Mouse (Mus musculus): Measurements from ENCODE around the gene Cldn19.
A peak's percentile ranks its signal among the peaks of the same experiment; 100 is the strongest.
"Not testable (repeated sequence)": the region's sequence is repeated elsewhere in the genome, so short reads cannot be mapped to it uniquely, and the experiment has no call there.

Cldn19 gene

DNA sequence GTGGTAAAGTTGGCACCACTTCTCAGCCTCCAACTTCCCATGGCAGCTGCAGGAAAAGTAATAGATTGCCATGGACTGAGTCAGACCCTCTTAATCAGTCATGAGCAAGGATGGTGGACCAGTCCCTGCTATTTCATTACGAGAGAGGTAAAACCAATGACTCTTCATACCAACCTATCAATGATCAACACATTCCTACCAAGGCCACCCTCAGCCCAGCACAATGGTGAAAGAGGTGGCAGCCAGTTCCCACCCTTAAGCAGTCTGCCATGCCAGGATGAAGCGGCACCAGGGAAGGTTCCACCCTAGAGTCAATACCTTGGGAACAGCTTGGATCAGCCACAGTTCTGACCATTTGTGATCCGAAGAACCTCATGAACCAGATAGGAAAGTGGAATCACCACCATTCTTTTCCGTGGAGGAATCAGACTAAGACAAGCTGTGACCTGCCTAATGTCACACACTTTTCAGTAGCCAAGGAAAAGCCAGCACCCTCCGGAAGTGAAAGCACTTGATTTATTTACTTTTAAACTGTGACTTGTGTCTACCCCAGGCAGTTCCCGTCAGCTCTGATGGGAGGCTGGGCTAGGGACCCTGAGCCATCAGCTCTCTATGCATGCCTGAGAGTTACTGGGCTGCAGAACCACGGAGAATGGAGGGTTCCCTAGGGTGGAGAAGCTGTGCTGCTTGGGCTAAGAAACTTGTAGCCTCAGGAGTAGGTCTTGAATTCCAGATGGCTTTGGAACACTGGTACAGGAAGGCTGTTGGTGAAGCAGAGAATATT lies 3.0 kb upstream of the Cldn19 start:
- DNase-seq (ENCODE audit: low read depth, low spot score) = no peak

DNA sequence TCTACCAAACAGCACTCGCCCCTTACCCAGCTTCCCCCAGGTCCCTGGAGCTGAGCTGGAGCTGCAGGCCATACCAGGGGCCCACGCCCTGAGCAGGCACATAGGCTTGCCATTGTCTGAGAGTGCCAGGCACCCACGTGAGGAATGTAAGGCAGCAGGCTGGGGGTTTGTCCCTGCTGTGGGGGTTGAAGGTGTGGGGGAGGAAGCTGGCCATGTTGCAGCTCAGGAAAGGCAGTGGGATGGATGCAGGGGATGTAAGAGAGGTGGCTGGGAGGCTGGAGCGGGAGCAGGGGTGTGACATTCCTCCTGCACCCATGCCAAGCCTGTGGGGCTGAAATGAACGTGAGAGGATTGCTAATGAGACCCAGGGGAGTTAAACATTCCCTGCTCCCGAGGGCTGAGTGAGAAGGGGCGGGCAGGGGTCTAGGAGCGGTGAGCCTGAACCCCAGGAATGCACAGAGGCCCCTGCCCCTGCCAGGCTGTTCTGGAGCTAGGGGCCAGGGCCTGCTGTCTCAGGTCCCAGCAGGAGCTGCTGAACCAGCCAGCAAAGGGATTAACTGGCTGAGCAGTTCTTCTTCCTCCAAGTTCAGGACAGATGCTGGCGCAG lies 1.1 kb upstream of the Cldn19 start:
- no peak for DNase-seq (ENCODE audit: low read depth, low spot score)

DNA sequence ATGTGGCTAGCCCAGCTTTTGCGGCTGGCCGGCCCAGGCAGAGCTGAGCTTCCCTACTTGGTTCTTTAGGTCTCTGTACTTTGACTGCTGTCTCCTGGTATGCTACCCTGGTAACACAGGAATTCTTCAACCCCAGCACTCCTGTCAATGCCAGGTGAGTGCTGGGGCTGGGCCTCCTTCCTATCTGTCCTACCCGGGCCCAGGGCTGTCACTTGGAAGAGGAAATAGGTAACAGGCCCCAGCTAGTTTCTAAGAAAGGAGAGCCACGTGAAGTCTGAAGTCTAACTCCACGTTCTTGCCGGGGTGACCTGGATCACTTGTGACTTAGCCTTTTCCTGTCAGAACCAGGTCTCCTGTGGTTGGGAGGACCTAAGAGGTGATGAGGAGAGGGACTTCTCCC lies 1.9 kb downstream of the Cldn19 start:
- DNase-seq (ENCODE audit: low read depth, low spot score) = no peak

DNA sequence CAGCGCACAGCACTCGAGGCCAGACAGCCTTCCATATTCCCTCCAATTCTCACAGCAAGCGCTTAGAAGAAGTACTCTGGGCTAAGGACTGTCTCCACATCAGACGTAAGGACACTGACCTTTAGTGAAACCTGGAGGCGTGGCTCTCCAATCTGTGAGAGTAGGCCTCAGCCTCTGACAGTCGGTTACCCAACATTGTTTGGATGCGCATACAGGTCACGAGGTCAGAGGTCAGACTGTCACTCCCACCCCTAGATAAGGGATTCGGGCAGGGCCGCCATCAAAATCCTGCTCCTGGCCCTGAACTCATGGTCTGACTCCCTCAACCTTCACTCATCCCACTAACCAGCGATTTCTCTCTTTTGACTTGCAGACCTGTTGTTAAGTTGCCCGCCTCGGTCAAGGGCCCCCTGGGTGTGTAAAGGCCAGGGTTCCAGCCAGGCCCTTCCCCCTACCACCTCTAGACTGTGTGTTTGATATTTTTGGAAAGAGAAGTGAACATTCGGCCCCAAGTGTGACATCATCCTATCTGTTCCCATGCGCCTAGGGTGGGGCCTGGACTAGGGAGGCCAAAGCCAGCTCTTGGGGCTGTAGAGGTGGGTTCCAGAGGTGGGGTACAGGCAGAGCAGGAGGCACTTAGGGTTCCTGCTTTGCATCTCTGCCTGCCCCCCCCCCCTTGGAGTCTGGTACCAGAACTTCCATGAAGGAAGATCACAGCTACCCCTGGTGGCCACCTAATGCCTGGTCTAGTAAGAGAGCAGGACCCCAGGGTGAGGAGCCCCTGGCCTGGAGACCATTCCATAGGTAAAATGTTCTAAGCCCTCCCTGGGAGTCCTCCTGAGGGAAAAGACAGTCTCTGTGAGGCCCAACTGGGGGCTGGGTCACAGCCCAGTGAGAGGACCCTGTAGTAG lies 4.4 kb downstream of the Cldn19 start:
- no peak for DNase-seq (ENCODE audit: low read depth, low spot score)

DNA sequence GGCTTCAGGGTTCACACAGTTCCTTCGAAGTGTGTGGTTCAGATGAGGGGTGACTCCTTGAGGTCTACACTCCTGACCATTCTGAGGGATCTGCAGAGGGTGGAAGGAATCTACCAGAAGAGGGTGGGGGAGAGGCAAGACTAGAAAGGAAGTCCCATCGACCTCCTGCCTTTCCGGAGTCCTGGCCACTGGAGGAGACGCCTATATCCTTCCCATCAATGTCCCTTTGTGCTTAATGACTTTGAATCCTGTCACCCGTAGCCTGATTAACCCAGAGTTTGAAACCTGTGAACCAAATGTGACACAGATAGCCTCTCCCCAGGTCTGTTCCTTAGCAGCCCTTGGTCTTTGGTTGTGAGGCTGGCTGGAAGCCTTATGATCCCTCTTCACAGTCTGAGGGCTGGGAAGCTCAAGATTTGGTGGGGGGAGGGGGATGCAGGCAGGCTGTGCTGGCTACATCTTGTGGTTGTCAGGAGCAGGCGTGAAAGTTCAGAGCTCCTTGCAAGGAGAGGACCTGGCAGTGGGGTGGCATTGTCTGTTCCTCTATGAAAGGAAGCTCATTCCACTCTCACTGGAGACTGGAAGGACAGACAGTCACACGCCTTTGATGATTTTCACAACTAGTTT lies 6.0 kb downstream of the Cldn19 start:
- no peak for DNase-seq (ENCODE audit: low read depth, low spot score)

DNA sequence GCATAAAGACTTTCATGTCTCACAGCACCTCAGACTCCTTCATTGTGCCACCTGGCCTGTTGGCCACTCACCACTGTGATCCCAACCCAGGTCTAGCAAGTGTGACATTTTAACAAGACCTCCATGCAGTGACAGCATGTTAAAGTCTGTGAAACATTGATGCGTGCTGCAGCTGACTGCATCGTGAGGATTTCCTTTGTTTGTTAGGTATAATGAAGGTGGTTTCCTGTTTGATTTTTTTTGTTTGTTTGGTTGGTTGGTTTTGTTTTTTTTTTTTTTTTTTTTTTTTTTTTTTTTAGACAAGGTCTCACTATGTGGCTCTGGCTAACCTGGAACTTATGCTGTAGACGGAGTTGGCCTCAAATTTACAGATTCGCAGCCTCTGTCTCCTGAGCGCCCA lies 7.3 kb downstream of the Cldn19 start:
- DNase-seq (ENCODE audit: low read depth, low spot score) = no peak

DNA sequence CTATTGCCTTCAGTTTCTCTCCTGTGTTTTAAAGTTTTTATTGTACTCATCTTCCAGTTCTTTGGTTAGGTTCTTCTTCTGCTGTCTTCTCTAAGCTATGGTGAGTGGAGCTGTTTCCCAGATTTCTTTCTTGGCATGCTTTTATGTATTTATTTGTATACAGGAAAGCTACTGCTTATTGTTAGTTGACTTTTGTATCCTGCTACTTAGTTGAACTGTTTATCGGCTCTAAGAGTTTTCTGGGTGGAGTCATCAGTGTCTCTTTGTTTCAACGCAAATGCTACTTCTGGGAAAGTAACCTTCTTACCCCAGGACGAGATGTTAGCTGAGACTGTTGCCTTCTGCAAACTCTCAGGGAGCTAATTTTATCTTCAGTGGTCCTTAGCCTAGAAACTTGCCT lies 8.2 kb downstream of the Cldn19 start:
- DNase-seq (ENCODE audit: low read depth, low spot score) = no peak

DNA sequence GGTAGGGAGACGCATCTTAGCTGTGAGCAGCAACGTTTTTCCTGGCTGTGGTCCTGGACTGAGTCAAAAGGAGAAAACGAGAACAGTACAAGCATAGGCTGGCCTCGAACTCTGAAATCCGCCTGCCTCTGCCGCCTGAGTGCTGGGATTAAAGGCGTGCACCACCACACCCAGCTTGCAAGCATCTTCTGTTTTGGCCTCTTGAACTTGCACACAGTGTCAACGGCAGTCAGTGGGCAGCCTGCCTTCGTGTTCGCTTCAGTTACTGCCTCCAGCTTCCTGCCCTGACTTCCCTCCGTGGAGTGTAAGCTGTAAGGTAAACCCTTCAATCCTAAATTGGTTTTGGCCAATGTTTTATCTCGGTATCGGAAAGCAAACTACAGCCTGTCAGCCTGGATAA lies 11.4 kb downstream of the Cldn19 start:
- DNase-seq (ENCODE audit: low read depth, low spot score) = no peak

DNA sequence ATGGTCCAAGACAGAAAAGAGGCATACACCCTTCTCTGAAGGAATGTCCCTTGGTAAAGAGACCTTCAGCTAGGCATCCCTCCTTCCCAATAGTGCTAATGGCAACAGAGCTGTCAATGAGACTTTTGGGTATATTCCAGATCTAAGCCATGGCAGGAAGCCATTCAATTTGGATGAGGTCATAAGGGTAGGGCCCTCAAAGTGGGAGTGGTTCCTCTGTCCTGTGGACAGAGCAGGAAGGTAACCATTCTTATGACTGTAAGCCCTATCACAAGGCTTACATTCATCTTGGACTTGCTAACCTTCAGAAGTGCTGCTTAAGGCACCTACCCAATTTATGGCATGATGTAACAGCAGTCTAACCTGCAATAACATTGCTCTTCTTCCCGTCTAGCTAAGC lies 19.4 kb downstream of the Cldn19 start:
- DNase-seq (ENCODE audit: low read depth, low spot score) = no peak

DNA sequence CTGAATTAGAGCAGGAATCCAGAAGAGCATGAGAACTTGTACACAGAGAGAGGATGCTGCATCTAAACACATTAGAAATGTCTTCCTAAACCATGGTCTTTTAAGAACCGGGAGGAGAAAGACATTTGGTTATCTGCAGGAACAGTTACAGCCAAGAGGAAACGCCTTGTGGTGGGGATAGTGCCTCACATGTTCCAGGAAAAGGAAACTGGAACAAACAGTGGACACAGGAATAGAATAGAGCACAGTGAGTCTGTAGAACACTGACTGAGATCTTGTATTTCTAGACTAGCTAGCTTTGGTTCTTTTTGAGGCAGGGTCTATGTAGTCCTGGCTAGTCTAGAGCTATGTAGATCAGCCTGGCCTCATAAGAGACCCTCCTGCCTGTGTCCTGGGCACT lies 20.0 kb downstream of the Cldn19 start:
- DNase-seq (ENCODE audit: low read depth, low spot score) = no peak

DNA sequence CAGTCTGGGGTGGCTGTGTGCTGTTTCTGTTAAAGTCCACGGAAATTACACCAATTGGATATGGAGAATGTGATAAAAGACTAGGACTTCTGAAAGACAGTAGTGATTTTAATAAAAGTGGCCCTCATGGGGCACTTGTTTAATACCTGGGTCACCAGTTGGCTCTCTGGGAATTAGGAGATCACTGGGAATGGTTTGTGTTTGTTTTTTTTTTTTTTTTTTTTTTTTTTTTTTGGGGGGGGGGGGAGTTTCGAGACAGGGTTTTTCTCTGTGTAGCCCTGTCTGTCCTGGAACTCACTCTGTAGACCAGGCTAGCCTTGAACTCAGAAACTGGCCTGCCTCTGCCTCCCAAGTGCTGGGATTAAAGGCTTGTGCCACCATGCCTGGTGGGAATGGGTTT lies 20.5 kb downstream of the Cldn19 start:
- DNase-seq (ENCODE audit: low read depth, low spot score) = no peak

DNA sequence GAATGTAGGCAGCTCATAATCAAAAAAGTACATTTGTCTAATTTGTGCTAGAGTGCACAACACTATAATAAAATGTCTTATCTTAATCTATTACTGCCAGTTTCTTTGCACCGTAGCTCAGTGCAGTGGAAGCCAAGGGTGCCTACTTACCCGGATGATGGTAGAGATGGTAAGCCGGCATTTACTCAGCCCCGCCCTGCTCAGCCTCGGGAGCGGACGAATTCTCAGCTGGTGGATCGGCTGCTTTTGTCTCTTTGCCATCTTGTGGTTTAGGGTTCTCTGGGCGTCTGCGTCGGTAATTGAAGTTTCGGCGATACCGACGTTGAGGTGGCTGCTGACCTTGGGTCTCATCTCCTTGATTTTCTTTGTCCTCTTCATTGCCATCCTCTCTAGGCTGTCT lies 23.6 kb downstream of the Cldn19 start:
- not testable (repeated sequence) for DNase-seq (ENCODE audit: low read depth, low spot score)

DNA sequence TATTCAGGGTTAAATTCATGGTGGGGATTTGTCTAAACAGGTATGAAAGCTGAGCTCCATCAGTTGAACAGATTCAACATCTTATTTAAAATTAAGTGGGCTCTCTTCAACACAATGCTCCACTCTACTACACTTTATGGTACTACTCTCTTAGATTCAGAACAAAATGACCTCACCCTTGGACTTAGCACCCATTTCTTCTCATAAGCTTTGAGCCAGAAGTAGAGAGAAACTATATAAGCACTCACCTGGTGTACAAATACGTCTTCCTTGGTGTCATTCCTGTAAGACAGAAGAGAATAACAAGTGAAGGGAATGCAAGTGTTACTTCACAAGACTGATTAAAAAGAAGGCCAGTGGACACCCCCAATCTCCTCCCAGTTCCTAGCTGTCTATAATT lies 29.6 kb downstream of the Cldn19 start:
- no peak for DNase-seq (ENCODE audit: low read depth, low spot score)

DNA sequence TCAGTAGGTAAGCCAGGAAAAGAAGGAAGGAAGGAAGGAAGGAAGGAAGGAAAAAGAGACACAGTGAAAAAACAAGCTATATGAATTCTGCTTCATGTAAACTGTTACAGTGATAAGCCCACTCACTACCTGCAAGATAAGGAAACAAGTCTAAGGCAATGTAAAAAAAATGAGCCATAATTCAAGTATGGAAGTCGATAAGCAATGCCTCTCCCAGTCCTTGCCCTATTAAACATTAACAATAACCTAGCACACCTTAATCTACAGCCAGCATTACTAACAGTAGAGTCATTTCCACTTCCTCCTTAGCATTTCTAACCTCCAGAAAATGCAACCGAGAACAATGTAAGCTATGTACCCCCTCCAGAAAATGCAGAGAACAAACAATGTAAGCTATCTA lies 30.1 kb downstream of the Cldn19 start:
- DNase-seq (ENCODE audit: low read depth, low spot score) = no peak

DNA sequence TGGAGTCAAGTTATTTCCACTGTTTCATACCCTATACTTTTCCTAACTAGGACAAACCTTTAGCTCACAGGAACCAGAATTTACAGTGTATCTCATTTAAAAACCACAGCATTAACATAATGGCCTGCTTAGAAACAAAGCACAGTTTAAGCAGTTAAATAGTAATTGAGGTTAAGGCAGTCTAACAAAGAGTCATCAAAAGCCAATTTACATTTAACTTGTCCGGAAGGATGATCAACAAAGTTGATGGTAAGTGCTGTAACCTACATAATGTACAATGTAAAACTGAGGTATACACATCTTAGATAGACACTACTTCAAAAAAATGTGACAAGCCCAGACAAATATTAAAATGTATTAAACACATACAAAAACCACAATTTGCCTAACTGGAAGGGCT lies 36.7 kb downstream of the Cldn19 start:
- DNase-seq (ENCODE audit: low read depth, low spot score) = no peak

DNA sequence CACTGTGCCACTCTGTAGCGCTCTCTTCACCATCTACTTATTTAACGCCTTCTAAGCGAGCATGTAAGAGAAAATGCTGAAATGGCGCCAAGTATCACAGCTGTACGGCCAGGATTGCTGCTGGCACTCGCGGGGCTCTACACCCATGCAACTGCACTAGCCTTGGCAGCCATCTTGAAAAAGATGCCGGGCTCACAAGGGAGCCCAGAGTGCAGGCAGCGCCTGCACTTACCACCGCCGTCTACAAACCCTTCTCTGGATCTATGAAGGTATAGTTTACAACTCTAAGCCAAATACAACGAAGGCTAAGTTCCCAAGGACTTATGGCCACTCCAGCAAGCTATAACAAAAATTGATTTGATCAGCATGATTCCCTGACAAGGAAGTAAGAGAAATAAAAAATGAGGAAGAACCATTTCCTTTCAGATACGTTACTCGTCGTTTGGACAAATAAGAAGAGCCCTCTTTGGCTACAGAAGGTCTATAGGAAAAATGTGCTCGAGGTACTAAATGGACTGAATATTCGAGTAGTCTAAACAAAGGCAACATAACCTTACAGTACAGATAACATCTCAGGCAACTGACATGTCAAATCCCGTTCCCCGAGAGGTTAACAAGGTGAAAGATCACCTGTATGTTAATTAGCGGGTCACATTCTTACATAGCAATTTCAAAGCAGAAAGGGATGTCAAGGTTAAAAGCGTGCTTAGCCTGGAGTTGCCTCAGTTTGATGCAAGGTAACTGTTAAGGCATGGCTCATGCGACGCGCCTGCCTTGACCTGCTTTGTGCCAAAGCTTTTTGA lies 37.8 kb downstream of the Cldn19 start:
- peak; percentile 31 for DNase-seq (ENCODE audit: low read depth, low spot score)

DNA sequence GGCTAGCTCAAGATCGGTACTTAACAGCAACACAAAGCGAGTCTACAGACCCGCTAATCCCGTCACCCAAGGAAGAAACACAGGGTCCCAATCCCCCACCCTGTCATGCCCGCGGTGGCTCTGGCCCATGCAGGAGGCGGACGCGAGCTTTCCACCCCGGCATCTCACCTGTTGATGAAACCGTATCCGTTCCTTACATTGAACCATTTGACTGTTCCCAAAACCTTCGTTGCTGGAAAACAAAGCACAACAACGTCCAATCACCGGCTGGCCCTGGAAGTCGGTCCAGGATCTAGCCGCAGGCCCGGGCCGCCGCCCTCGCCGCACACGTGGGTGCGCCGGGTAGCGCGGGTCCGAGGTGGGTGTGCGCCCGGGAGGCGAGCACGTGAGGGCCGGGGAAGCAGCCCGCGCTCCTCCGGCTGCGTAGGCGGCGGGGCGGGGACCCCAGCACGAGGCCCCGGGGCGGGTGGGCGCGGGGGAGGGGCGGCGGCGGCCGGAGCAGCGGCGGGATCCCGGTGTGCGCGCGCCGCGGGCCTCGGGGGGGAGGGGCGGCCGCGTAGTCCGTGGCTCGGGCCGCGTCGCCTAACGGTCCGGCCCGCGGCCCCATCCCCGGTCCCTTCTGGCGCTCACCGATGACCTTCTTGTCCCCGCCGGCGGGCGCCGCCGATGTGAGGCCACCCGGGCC lies 38.5 kb downstream of the Cldn19 start:
- no peak for DNase-seq (ENCODE audit: low read depth, low spot score)

DNA sequence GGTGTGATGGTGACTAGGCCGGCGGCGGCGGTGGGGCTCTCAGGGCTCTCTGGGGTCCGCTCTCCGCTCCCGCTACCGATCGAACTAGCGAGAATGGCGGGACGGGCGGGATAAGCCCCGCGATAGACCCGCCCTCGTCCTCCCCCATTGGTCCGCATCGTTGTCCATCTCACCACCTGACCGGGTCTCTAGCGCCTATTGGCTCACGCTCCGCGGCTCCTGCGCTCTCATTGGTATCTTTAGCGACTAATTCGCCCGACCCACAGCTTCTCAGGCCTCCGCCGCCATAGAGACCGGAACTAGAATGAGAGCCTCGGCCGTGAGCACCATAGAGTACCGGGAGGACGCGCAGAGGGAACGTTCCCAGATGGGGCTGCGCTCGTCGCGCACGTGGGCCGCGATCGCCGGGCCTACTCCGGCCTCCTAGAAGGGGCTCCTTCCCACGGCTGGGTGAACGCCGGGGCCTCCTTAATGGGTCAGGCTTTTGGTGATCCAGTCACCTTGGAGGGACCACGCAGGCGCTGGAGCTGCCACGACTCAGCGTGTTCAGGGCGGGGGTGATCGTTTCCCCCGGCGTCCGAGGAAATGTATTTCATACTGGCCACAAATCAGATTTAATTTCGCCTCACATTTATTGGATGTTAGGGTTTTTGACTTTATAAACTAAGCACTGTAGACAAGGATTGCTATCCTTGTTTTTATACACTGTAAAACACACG lies 39.4 kb downstream of the Cldn19 start, which contains the start of gene Ybx1:
TSS of gene Ybx1 (minus strand) at position 190 of the 719 bp plus-strand sequence.
- peak; percentile 99 for DNase-seq (ENCODE audit: low read depth, low spot score)

DNA sequence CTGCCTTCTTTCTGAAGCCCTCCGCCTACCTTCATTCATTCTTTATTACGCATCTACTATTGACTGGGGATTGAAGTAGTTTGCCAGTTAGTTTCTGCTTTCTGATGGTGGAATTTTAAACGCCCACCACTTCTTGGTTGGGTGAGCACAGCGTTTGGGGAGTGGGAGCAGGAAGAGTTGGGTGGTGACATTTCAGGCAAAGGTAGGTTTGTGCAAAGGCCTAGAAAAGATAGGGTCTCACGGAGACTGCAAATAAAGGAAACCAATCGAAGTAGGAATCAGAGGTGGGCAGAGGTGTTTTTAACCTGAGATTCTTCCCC lies 39.9 kb downstream of the Cldn19 start:
- DNase-seq (ENCODE audit: low read depth, low spot score) = no peak

DNA sequence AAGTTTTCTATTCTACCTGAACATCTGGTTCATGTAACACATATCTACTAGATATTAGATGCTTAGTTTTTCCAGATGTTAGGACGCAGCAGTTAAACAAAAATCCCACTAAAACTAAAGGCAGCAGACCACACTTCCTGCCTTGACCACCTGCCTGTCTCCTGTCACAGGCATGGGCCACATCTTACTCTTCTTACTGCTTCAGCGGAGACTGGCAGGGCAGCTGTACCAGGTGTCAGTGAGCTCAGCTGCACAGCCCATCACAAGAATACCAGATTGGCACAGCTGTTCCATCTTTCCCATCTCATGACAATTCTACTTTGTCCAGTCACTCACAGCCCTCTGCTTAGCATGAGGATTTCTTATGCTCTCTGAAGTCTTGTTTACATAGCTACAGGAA lies 42.1 kb downstream of the Cldn19 start:
- DNase-seq (ENCODE audit: low read depth, low spot score) = no peak
